Mouse (Mus musculus) frontal cortex, postnatal 10 days (tissue): ENCODE measurements around the gene Tnfrsf21.

Experiments used
- DNase-seq, 2 experiments: peaks; one replicate each; pipeline ENCODE4 v3.0.0; 2022; ENCODE audit warnings: low spot score in 2 of 2, mixed read lengths in 1 of 2

Gene Tnfrsf21

DNA sequence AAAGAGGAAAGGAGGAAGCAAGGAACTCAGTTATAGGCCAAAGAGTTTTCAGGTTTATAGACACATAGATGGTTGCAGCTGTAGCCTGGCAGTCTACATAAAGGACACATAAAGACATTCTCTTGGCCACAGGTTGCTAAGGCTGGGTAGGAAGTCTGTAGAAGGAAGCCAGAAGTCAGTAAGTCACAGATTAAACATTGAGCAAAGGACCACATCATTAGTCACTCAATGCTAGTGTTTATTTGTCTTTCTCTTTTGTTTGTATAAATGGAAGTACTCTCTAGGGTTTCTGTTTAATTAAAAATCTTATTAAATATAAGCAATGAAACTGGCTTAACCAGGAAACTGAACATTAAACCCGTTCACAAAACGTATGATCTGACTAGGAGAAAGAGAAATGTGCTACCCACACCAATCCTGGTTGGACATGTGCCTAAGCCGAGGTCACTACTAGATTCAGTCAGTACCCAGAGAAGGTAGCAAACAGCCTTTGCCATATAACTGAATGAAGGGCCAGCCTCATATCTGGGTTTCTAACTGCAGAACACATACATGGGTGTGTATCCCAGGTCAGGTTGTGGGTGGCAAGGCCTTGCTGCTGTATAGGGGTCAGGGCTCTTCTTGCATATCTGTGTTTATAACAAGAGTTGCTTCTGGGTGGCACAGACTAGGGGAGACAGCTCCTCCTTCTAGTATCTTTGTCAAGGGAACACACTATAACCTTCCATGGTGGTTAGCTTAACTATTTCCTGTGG, 113.9 kb downstream of the Tnfrsf21 start:
- DNase-seq = no peak

DNA sequence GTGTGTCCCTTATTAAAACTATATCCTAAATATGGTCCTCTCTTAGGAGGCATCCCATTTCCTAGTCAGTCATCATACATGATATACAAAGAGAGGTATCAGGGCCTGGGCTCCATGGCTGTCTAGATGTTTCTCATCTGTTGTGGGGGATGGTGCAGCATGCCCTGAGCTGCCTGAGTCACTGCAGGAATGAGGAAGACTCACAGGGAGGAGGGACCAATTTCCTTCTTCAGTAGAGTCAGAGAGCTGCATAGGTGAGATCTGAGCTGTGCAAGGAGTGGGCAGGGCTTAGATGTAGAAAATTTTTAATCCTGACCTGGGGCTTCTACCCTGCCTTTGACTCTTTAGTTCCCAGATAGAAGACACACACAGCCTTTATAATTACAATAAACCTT, 114.5 kb downstream of the Tnfrsf21 start:
- no peak for DNase-seq

DNA sequence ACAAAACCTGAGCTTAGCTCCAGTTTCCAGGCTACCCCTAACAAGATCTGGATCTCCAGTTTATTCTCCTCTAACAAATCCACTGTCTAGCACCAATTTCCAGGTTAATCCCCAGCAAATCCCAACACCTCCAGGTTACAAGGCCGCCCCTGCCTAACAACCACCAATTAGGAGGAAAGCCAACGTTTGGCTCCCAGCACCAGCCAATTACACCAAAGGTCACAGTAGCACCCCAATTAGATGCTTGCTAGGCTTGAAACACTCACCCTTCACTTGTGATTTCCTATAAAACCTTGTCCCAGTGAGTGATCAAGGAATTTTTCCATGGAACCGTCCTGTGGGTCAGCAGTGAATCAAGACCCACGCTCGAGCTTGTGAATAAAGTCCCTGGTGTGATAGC, 116.1 kb downstream of the Tnfrsf21 start:
- no peak for DNase-seq

DNA sequence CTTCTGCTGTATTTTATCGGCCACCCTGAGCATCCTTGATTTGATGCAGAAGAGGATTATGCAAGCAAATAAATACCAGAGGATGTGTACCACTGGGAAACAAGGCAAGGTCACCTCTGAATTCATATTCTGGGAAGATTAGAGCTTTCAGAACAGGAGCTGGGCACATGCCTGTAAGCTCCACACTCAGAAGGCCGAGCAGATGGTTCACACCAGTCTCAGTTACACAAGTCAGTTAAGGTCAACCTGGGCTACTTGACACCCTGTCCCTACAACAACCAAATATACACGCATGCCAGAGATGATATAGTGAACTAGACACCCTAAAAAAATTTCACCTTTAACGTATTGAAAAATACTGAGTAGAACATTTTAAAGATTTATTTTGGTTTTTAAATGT, 116.8 kb downstream of the Tnfrsf21 start:
- no peak for DNase-seq

- no peak for DNase-seq
These were observed 118.6 kb downstream of the Tnfrsf21 start for GRCm38 (mm10) chr17:43134991-43135390.

GRCm38 (mm10) chr17:43135398-43136265, 119.3 kb downstream of the Tnfrsf21 start:
- no peak for DNase-seq

- no peak for DNase-seq
These were observed 120.4 kb downstream of the Tnfrsf21 start for GRCm38 (mm10) chr17:43136720-43137119.

- DNase-seq = no peak
These were observed 121.5 kb downstream of the Tnfrsf21 start for GRCm38 (mm10) chr17:43137838-43138237.

DNA sequence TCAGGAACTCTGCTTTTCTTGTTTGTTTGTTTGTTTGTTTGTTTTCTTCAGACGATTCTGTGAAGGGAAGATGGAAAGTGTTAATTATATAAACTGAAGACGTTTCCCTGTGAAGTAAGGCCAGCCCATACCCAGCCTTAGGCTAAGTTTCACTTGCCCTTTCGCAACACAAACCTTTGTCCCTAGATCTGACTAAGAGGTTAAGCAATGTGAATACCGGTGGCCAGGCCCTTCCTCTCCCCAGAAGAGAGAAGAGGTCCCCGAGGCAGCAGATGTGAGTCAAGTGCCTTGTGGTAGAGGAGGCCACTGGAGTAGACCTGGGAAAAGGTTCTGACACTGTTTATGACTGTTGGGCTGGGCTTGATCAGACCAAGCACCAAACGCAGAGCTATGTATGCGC, 122.0 kb downstream of the Tnfrsf21 start:
- no peak for DNase-seq
